Mouse (Mus musculus) forebrain, embryonic 13.5 days (tissue): ENCODE data around the gene Zdhhc22. TPM values are rescaled to one million over a fixed set of nuclear protein-coding genes. Genes with fewer than 3 reads are reported as not detected.

Experiments
- microRNA-seq: library from miRNA; unstranded; fragments of <30 nt; microRNA quantifications from one replicate; pipeline ENCODE4, GENCODE M21; 2016
- polyA plus RNA-seq: library from polyadenylated mRNA; unstranded; fragments of >200 nt; fragmentation: Nextera tagmentation; extraction: Ambion mirVana; gene quantifications from 2 replicates; pipeline ENCODE4 v1.2.1, GENCODE M21; 2015

Zdhhc22 gene
- polyA plus RNA-seq, 1 experiment from 2014 or later, result 2.3 TPM

Small RNA genes lying within 50 kb of the gene (microRNA-seq; reads per million reads assigned to microRNA genes)
- not detected for gene Gm25847

Other genes starting within 250 kb of the Zdhhc22 start
- 54.2 and 54.8 TPM in 2 replicates for gene Irf2bpl, start 105.6 kb downstream of the Zdhhc22 start, polyA plus RNA-seq
- gene Cipc, start 43.4 kb downstream of the Zdhhc22 start, polyA plus RNA-seq, result 46.1 and 53.1 TPM in 2 replicates
- 1.6 and 2.2 TPM in 2 replicates for gene Tmem63c, start 30.9 kb upstream of the Zdhhc22 start, polyA plus RNA-seq
- 0.66 and 1.0 TPM in 2 replicates for gene Ngb, start 112.1 kb upstream of the Zdhhc22 start, polyA plus RNA-seq
- 27.2 and 29.5 TPM in 2 replicates for gene Gstz1, start 156.7 kb upstream of the Zdhhc22 start, polyA plus RNA-seq
- 10.5 and 12.0 TPM in 2 replicates for gene Pomt2, start 157.5 kb upstream of the Zdhhc22 start, polyA plus RNA-seq
- gene Samd15, start 209.3 kb upstream of the Zdhhc22 start, polyA plus RNA-seq, result 1.3 and 2.5 TPM in 2 replicates
- gene Tmed8, start 210.0 kb upstream of the Zdhhc22 start, polyA plus RNA-seq, result 2.6 and 3.5 TPM in 2 replicates
- gene Noxred1, start 248.3 kb upstream of the Zdhhc22 start, polyA plus RNA-seq, result 1.5 and 1.6 TPM in 2 replicates